33 mouse cellular contexts compared by ENCODE assay signal in the genomic region with DNA sequence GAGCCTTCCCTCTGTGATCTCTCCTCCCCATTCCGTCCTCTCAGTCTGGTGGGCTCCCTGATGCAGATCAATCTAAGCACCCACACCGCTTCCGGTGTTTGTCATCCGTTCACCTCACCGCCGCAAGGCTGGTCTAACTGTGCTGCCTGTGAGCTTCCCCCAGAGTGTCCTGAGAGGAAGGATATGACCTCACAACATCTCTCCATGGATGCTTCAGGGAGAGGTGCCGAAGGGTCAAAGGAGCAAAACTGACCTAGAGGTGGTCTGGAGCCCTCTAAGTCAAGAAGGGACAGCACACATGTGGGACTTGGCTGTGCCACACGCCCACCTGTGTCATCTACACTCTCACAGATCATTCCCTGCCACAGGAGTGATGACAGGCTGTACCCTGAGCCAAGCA. TPM values are rescaled to one million over a fixed set of nuclear protein-coding genes. Genes with fewer than 3 reads are reported as not detected.
"Had no signal": no experiment of that assay in that cellular context is flagged by ENCODE, and none has a peak within 500 bp of the region (broad histone marks: within the 10 kb centered on the region; RNA-seq: fewer than 3 reads in every experiment).

No protein-coding gene starts in this region.

- ATAC-seq: hindbrain, embryonic 16.5 days; hindbrain, postnatal 0 days; inflammation-experienced regulatory T-cells, adult 6 months; intestine, embryonic 15.5 days; intestine, embryonic 16.5 days; intestine, postnatal 0 days had no signal

- H3K4me2 ChIP-seq: heart, embryonic 12.5 days; heart, embryonic 13.5 days; heart, embryonic 15.5 days; hindbrain, embryonic 12.5 days; hindbrain, embryonic 13.5 days; hindbrain, embryonic 14.5 days; hindbrain, embryonic 15.5 days; intestine, embryonic 15.5 days; kidney, embryonic 15.5 days had no signal

- H3K27me3 ChIP-seq: heart, embryonic 12.5 days; heart, embryonic 13.5 days; heart, embryonic 15.5 days; hindbrain, embryonic 12.5 days; hindbrain, embryonic 13.5 days; hindbrain, embryonic 15.5 days; intestine, embryonic 15.5 days; kidney, embryonic 15.5 days had no signal

- H3K4me3 ChIP-seq: heart, embryonic 10.5 days; heart, embryonic 12.5 days; heart, embryonic 13.5 days; heart, embryonic 15.5 days; hindbrain, embryonic 10.5 days; hindbrain, embryonic 12.5 days; hindbrain, embryonic 13.5 days; hindbrain, embryonic 15.5 days; intestine, embryonic 15.5 days; kidney, embryonic 15.5 days; left cerebral cortex, adult 2 months had no signal

- H3K9me3 ChIP-seq: heart, embryonic 10.5 days; heart, embryonic 12.5 days; heart, embryonic 13.5 days; heart, embryonic 15.5 days; hindbrain, embryonic 10.5 days; hindbrain, embryonic 12.5 days; hindbrain, embryonic 13.5 days; hindbrain, embryonic 15.5 days; intestine, embryonic 15.5 days; kidney, embryonic 15.5 days had no signal

- DNase-seq: heart, postnatal 10 days; heart, postnatal 36 days; heart, postnatal 4 days; kidney, adult 11 months; kidney, adult 18-20 months; kidney, adult 2 months; kidney, adult 8-10 months; kidney, adult 9 months; kidney, postnatal 10 days; kidney, postnatal 14 days; kidney, postnatal 25 days; kidney, postnatal 36 days; kidney, postnatal 4 days; layer of hippocampus, adult 9-11 months; layer of hippocampus, postnatal 36 days had no signal

- H3K27ac ChIP-seq: heart, embryonic 10.5 days; heart, embryonic 13.5 days; heart, embryonic 15.5 days; hindbrain, embryonic 10.5 days; hindbrain, embryonic 12.5 days; hindbrain, embryonic 13.5 days; hindbrain, embryonic 14.5 days; hindbrain, embryonic 15.5 days; hindbrain, postnatal 0 days; intestine, embryonic 15.5 days; kidney, embryonic 15.5 days; kidney, postnatal 0 days; left cerebral cortex, adult 2 months had no signal

- H3K4me1 ChIP-seq: heart, embryonic 10.5 days; heart, embryonic 13.5 days; heart, embryonic 15.5 days; hindbrain, embryonic 10.5 days; hindbrain, embryonic 12.5 days; hindbrain, embryonic 13.5 days; hindbrain, embryonic 15.5 days; intestine, embryonic 15.5 days had no signal

- H3K9ac ChIP-seq: heart, embryonic 12.5 days; heart, embryonic 13.5 days; heart, embryonic 15.5 days; hindbrain, embryonic 12.5 days; hindbrain, embryonic 13.5 days; hindbrain, embryonic 14.5 days; hindbrain, embryonic 15.5 days; intestine, embryonic 15.5 days; kidney, embryonic 15.5 days had no signal

RNA-seq across cellular contexts. Expression of a gene that starts 33.4 kb away (rescaled TPM):
- polyA plus RNA-seq: inflammation-experienced regulatory T-cells, adult 6 months had no signal
